Mouse (Mus musculus): ENCODE results near the gene Pla2g15. TPM values are rescaled to one million over a fixed set of nuclear protein-coding genes. Genes with fewer than 3 reads are reported as not detected.
A peak's percentile ranks its signal among the peaks of the same experiment; 100 is the strongest.

Gene Pla2g15
- polyA plus RNA-seq, 1 experiment from 2014 or later = 6.4 TPM

DNA sequence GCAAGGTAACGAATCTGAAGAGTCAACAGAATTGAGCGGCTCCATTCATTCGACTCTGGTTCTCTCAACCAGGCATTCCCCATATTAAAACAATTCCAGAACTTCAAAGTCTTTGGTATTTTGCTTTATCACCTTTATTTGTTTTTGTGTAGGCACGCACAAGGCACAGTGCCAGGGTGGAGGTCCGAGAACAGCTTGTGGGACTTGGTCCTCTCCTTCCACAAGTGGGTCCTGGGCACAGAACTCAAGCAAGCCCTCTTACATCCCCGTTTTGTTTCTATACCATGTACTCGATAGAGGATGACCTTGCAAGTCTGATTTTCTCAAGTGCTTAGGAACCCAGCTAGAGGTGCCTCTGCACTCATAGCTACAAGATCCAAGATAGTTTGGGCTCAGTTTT is 11.6 kb upstream of the Pla2g15 start:
- WGBS = 20% methylated on average over 7 of the region's 7 CpGs
- H3K27me3 ChIP-seq (ENCODE audit: control insufficient read depth, insufficient read depth, low read length) = peaks cover 51% of the 10 kb centered on the region
- no peak for ATAC-seq (ENCODE audit: low FRiP score)

DNA sequence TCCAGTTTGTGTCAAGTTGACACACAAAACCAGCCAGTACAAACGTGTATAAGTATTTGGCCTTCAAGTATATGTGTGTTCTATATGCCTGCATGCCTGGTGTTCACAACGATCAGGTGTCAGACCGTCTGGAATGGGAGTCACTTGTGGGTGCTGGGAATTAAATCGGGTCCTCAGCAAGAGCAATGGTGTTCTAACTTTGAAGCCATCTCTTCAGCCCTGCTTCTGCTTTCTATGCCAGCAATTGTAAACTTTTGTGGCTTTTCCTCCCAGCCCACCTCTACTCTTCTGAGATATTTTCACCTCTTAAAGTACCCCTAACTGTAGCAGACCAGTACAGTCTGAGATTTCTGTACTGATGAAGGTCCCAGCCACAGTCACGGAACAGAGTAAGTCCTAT is 10.0 kb upstream of the Pla2g15 start:
- H3K9ac ChIP-seq (ENCODE audit: low read length) = no peak overlapping the region
- H3K9me3 ChIP-seq (ENCODE audit: control insufficient read depth, low read length) = no peaks in the 10 kb centered on the region
- H3K4me1 ChIP-seq (ENCODE audit: control insufficient read depth, insufficient read depth, low read length) = peaks cover 17% of the 10 kb centered on the region
- H3K27me3 ChIP-seq (ENCODE audit: control insufficient read depth, insufficient read depth, low read length) = peaks cover 38% of the 10 kb centered on the region
- H3K27ac ChIP-seq (ENCODE audit: low read depth, low read length) = no peak overlapping the region
- peak; percentile 83 for DNase-seq (ENCODE audit: low spot score, missing footprints)
- no peak overlapping the region for H3K4me3 ChIP-seq (ENCODE audit: low read depth, low read length)
- H3K4me2 ChIP-seq = no peak overlapping the region
- ATAC-seq (ENCODE audit: low FRiP score) = no peak
- no peaks in the 10 kb centered on the region for H3K36me3 ChIP-seq (ENCODE audit: control insufficient read depth, insufficient read depth, low read length)
- WGBS = 66% methylated on average over 5 of the region's 5 CpGs

More for the DNA sequence above, 11.6 kb upstream of the Pla2g15 start:
- H3K4me3 ChIP-seq (ENCODE audit: low read depth, low read length) = peak overlapping the region; percentile 38
- H3K4me1 ChIP-seq (ENCODE audit: control insufficient read depth, insufficient read depth, low read length) = peaks cover 17% of the 10 kb centered on the region
- H3K36me3 ChIP-seq (ENCODE audit: control insufficient read depth, insufficient read depth, low read length) = no peaks in the 10 kb centered on the region
- DNase-seq (ENCODE audit: low spot score, missing footprints) = no peak
- peak overlapping the region; percentile 69 for H3K4me2 ChIP-seq
- no peak overlapping the region for H3K27ac ChIP-seq (ENCODE audit: low read depth, low read length)
- no peaks in the 10 kb centered on the region for H3K9me3 ChIP-seq (ENCODE audit: control insufficient read depth, low read length)
- peak overlapping the region; percentile 28 for H3K9ac ChIP-seq (ENCODE audit: low read length)

DNA sequence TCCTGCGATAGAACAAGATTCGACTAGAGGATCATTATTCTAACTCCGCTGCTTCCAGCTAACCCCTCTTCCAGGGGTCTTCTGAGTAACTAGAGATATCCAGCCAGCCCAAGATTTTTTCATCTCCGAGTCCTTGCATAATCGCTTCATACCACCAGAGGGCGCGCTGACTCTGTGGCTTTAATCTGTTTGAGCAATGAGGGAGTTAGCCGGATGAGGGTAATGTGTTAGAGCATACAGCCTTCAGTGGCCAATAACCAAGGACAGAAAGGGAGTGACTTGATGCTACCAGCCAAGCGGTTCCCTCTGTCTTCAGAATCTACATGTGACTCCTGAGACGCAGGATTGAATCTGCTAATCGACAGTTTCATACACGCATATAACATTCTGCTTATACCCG is 9.4 kb upstream of the Pla2g15 start:
- no peaks in the 10 kb centered on the region for H3K9me3 ChIP-seq (ENCODE audit: control insufficient read depth, low read length)
- no peak overlapping the region for H3K9ac ChIP-seq (ENCODE audit: low read length)
- no peaks in the 10 kb centered on the region for H3K36me3 ChIP-seq (ENCODE audit: control insufficient read depth, insufficient read depth, low read length)
- DNase-seq (ENCODE audit: low spot score, missing footprints) (peak; percentile 98), ATAC-seq (ENCODE audit: low FRiP score) (peak; percentile 60; the same call in 1 of the 2 replicates)
- 16% methylated on average over 13 of the region's 13 CpGs for WGBS
- peaks cover 17% of the 10 kb centered on the region for H3K4me1 ChIP-seq (ENCODE audit: control insufficient read depth, insufficient read depth, low read length)
- peaks cover 32% of the 10 kb centered on the region for H3K27me3 ChIP-seq (ENCODE audit: control insufficient read depth, insufficient read depth, low read length)
- no peak overlapping the region for H3K27ac ChIP-seq (ENCODE audit: low read depth, low read length)
- H3K4me3 ChIP-seq (ENCODE audit: low read depth, low read length) = no peak overlapping the region
- no peak overlapping the region for H3K4me2 ChIP-seq

DNA sequence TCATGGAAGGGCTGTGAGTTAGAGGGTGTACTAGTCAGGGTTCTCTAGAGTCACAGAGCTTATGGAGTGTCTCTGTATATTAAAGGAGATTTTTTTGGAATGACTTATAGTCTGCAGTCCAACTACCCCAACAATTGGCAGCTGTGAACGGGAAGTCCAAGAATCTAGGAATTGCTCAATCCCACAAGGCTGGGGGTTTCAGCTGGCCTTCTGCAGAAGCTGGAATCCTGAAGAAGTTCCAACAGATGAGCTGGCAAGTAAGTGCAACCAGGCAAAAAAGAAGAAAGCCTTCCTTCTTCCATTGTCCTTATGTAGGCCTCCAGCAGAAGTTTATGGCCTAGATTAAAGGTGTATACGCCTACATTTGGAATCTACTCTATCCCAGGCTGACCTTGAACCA is 4.9 kb upstream of the Pla2g15 start:
- Histone ChIP-seq H3K9ac (ENCODE audit: low read length) (no peak overlapping the region), H3K9me3 (ENCODE audit: control insufficient read depth, low read length) (no peaks in the 10 kb centered on the region), H3K27ac (ENCODE audit: low read depth, low read length) (no peak overlapping the region), H3K27me3 (ENCODE audit: control insufficient read depth, insufficient read depth, low read length) (no peaks in the 10 kb centered on the region), H3K4me2 (no peak overlapping the region), H3K36me3 (ENCODE audit: control insufficient read depth, insufficient read depth, low read length) (no peaks in the 10 kb centered on the region), H3K4me3 (ENCODE audit: low read depth, low read length) (no peak overlapping the region), H3K4me1 (ENCODE audit: control insufficient read depth, insufficient read depth, low read length) (no peaks in the 10 kb centered on the region; the same call in 1 of the 2 replicates)
- DNase-seq (ENCODE audit: low spot score, missing footprints) = peak; percentile 76
- ATAC-seq (ENCODE audit: low FRiP score) = no peak
- WGBS = 96% methylated on average over 2 of the region's 2 CpGs

DNA sequence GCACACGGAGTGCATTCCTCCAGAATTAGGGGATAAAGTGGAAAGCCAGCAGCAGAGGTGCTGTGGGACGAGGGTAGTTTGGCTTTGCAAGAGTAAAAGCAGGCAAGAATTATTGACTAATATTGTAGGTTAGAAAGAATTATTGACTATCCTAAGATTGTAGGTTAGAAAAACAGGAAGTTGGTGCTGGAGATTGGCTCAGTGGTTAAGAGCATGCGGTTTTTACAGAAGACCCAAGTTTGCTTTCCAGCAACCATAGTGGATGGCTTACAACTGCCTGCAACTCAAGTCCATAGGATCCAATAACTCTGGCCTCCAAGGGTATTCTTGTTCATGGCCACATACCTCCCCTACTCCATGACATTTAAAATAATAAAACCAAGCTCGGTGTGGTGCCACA is 4.2 kb upstream of the Pla2g15 start:
- Histone ChIP-seq H3K9ac (ENCODE audit: low read length) (no peak overlapping the region), H3K36me3 (ENCODE audit: control insufficient read depth, insufficient read depth, low read length) (no peaks in the 10 kb centered on the region), H3K4me3 (ENCODE audit: low read depth, low read length) (no peak overlapping the region), H3K27me3 (ENCODE audit: control insufficient read depth, insufficient read depth, low read length) (no peaks in the 10 kb centered on the region), H3K9me3 (ENCODE audit: control insufficient read depth, low read length) (no peaks in the 10 kb centered on the region), H3K4me1 (ENCODE audit: control insufficient read depth, insufficient read depth, low read length) (peaks cover 6% of the 10 kb centered on the region), H3K27ac (ENCODE audit: low read depth, low read length) (no peak overlapping the region), H3K4me2 (no peak overlapping the region)
- ATAC-seq (ENCODE audit: low FRiP score) (no peak), DNase-seq (ENCODE audit: low spot score, missing footprints) (peak; percentile 62)
- WGBS = 92% methylated on average over 4 of the region's 4 CpGs

DNA sequence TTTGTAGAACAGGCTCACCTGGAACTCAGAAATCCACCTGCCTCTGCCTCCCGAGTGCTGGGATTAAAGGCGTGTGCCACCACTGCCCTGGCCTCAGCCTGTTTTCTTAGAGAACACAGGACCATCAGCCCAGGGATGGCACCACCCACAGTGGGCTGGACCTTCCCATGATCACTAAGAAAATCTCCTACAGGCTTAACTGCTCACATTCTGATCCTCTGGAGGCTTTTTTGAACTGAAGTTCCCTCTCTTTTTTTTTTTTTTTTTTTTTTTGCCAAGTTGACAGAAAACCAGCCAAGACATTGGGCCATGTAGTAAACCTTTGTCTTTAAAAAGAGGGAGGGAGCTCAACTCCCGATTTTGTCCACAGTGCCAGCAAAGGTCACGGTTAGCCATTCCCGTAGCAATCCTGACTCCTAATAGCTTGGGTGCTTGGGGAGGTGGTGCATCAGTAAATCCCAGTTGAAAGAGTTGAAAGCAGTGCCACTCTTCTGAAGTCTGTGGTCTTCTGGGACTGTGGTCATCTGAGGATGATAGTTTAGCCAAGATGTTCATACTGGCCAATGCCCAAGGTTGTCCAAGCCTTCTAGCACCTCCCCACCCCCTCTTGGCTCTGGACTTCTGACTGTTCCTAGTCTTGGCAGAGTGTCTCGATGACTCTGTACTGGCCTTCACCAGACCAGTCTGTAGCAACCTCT is 2.2 kb upstream of the Pla2g15 start:
- DNase-seq (ENCODE audit: low spot score, missing footprints) (peak; percentile 12), ATAC-seq (ENCODE audit: low FRiP score) (no peak)
- Histone ChIP-seq H3K4me2 (no peak overlapping the region), H3K9me3 (ENCODE audit: control insufficient read depth, low read length) (no peaks in the 10 kb centered on the region), H3K27me3 (ENCODE audit: control insufficient read depth, insufficient read depth, low read length) (no peaks in the 10 kb centered on the region), H3K27ac (ENCODE audit: low read depth, low read length) (no peak overlapping the region), H3K36me3 (ENCODE audit: control insufficient read depth, insufficient read depth, low read length) (no peaks in the 10 kb centered on the region), H3K9ac (ENCODE audit: low read length) (no peak overlapping the region), H3K4me3 (ENCODE audit: low read depth, low read length) (no peak overlapping the region), H3K4me1 (ENCODE audit: control insufficient read depth, insufficient read depth, low read length) (peaks cover 8% of the 10 kb centered on the region)
- 85% methylated on average over 6 of the region's 6 CpGs for WGBS

DNA sequence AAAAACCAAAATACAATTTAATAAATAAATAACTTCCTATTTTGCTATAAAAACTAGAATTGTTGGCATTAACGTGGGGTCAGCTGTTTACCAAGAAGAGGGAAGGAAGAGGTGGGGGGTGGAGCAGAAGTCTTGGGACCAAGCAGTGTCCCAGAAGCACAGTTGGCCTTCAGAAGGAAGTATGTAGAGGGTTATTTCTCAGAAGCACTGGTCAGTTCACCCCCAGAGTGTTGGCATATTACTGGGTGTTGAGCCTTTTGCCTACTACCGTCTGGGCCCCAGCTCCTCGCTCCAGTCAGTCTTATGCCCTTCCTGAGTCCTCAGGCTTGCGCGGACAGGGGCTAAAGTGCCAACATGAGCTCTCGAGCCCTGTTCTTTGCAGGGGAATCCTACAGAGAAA is 1.2 kb upstream of the Pla2g15 start:
- no peaks in the 10 kb centered on the region for H3K9me3 ChIP-seq (ENCODE audit: control insufficient read depth, low read length)
- H3K4me1 ChIP-seq (ENCODE audit: control insufficient read depth, insufficient read depth, low read length) = peaks cover 8% of the 10 kb centered on the region
- H3K36me3 ChIP-seq (ENCODE audit: control insufficient read depth, insufficient read depth, low read length) = no peaks in the 10 kb centered on the region
- no peak overlapping the region for H3K27ac ChIP-seq (ENCODE audit: low read depth, low read length)
- ATAC-seq (ENCODE audit: low FRiP score) = no peak
- peak; percentile 53 for DNase-seq (ENCODE audit: low spot score, missing footprints)
- no peak overlapping the region for H3K4me3 ChIP-seq (ENCODE audit: low read depth, low read length)
- H3K4me2 ChIP-seq = no peak overlapping the region
- H3K9ac ChIP-seq (ENCODE audit: low read length) = no peak overlapping the region
- H3K27me3 ChIP-seq (ENCODE audit: control insufficient read depth, insufficient read depth, low read length) = no peaks in the 10 kb centered on the region
- 94% methylated on average over 6 of the region's 6 CpGs for WGBS

DNA sequence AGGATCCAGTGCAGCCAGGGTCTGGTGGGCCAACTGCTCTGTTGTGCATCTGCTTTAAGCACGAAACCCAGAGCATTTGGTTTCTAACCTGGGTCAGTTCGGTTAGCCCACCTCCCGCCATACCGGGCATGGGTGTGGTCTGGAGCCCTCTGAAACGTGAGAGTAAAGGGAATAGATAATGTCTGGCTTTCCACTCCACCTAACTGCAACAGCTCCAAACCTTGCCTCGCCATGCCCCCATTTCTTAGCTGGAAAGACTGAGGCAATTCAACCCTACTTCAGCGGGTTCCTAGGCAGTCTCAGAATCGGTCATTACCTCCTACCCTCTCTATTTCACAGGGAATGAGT is 428 bp downstream of the Pla2g15 start:
- Histone ChIP-seq H3K4me1 (ENCODE audit: control insufficient read depth, insufficient read depth, low read length) (peaks cover 8% of the 10 kb centered on the region), H3K9me3 (ENCODE audit: control insufficient read depth, low read length) (no peaks in the 10 kb centered on the region), H3K36me3 (ENCODE audit: control insufficient read depth, insufficient read depth, low read length) (peaks cover 3% of the 10 kb centered on the region; the same call in 1 of the 2 replicates), H3K27ac (ENCODE audit: low read depth, low read length) (no peak overlapping the region), H3K27me3 (ENCODE audit: control insufficient read depth, insufficient read depth, low read length) (no peaks in the 10 kb centered on the region), H3K4me2 (peak overlapping the region; percentile 86), H3K4me3 (ENCODE audit: low read depth, low read length) (peak overlapping the region; percentile 75), H3K9ac (ENCODE audit: low read length) (peak overlapping the region; percentile 77)
- ATAC-seq (ENCODE audit: low FRiP score) = no peak
- 21% methylated on average over 8 of the region's 8 CpGs for WGBS
- no peak for DNase-seq (ENCODE audit: low spot score, missing footprints)

DNA sequence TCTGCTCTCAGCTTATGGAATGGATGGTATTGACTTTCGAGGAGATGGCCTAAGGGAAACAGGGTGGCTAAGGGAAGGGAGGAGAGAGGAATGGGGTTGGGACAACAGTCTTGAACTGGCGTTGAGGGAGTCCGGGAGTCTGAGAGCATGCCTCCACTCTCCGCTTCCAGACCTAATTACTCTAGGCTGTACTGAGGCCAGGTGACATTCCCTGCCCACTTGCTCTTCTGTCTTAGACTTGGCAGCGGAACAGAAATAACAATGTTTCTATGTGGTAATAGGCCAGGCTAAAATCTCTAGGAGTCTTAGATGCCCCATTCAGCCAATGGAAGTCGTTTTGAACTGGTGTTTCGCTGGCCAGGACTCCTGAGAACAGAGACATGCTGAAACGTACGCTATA is 842 bp downstream of the Pla2g15 start:
- DNase-seq (ENCODE audit: low spot score, missing footprints) (no peak), ATAC-seq (ENCODE audit: low FRiP score) (no peak)
- no peaks in the 10 kb centered on the region for H3K27me3 ChIP-seq (ENCODE audit: control insufficient read depth, insufficient read depth, low read length)
- H3K4me3 ChIP-seq (ENCODE audit: low read depth, low read length) = peak overlapping the region; percentile 75
- H3K9me3 ChIP-seq (ENCODE audit: control insufficient read depth, low read length) = no peaks in the 10 kb centered on the region
- no peak overlapping the region for H3K27ac ChIP-seq (ENCODE audit: low read depth, low read length)
- H3K9ac ChIP-seq (ENCODE audit: low read length) = no peak overlapping the region; the same call in 1 of the 2 replicates
- H3K4me2 ChIP-seq = peak overlapping the region; percentile 86
- WGBS = 86% methylated on average over 9 of the region's 9 CpGs
- peaks cover 3% of the 10 kb centered on the region; the same call in 1 of the 2 replicates for H3K36me3 ChIP-seq (ENCODE audit: control insufficient read depth, insufficient read depth, low read length)
- peaks cover 8% of the 10 kb centered on the region for H3K4me1 ChIP-seq (ENCODE audit: control insufficient read depth, insufficient read depth, low read length)

Data from midbrain, embryonic 11.5 days (tissue).